Mouse (Mus musculus): ENCODE measurements at regions not wholly inside any gene's neighbourhood (a gene's known extent, or its start where the extent isn't known, plus 50 kb on each side); places are given as distances from the start of the nearest gene placed in this dataset.

DNA sequence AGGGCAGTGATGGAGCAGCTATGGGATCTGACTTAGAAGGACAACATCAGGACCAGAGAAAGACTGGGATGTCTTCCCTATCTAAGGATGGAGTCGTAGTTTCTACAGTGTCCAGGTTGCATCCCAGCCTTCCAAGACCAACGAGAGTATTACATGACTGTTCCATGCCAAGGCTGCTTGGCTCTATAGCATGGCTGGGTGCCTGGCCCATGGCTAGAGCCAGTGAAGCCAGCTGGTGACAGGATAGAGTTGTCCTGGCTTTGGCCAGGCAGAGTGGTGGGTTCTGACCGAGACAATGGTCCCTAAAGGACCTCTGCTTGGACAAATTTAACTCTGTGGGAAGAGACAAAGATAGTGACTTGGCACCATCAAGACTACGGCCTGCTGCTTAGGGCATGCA is 187.2 kb upstream of the 4931429L15Rik start:
- TF ChIP-seq CTCF (IDR thresholded peaks at IDR 0.05) (no peak), POLR2A (IDR thresholded peaks at IDR 0.05; ENCODE audit: insufficient read depth, low read depth, low read length) (no peak)
